Mouse (Mus musculus): ENCODE results near the gene Gm20715. TPM values are rescaled to one million over a fixed set of nuclear protein-coding genes. Genes with fewer than 3 reads are reported as not detected.
"Not testable (repeated sequence)": the region's sequence is repeated elsewhere in the genome, so short reads cannot be mapped to it uniquely, and the experiment has no call there.

Gene Gm20715
- total RNA-seq, 2 experiments from 2014 or later: 0.21 to 0.28 TPM

- DNase-seq (ENCODE audit: low spot score in 2 of 2): peak; percentile 50 to 60
Observed at GRCm38 (mm10) chr7:6419894-6420293, 9.8 kb downstream of the Gm20715 start.

GRCm38 (mm10) chr7:6429381-6429780, 19.3 kb downstream of the Gm20715 start:
- DNase-seq (ENCODE audit: low spot score in 2 of 2): no peak

DNA sequence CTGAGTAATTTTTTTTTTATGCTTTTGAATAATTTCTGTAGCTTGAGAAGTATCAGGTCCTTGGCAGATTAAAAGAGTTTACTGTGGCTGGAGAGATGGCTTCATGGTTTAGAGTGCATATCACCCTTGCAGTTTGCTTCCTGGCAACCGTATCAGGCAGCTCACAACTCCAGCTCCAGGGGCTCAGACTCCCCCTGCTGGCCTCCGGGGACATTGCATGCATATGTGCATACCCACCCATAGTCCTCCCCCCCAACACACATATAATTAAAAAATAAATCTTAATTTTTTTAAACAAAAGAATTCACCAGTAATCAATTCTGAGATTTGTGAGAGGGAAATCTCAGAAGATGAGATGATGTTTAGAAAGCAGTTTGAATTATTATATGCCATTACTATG, 20.3 kb downstream of the Gm20715 start:
- DNase-seq (ENCODE audit: low spot score in 2 of 2): peak in 1 of 2 experiments; percentile 27

- DNase-seq (ENCODE audit: low spot score in 2 of 2): no peak
Observed at GRCm38 (mm10) chr7:6438388-6438787, 28.3 kb downstream of the Gm20715 start, which contains the start of gene Olfr1344. Gene Olfr1344, plus strand, starts transcription at chr7:6438688.

- DNase-seq (ENCODE audit: low spot score in 2 of 2): no peak
Observed at GRCm38 (mm10) chr7:6441173-6441572, 31.1 kb downstream of the Gm20715 start.

- no peak for DNase-seq (ENCODE audit: low spot score in 2 of 2)
Observed at GRCm38 (mm10) chr7:6447771-6448170, 37.7 kb downstream of the Gm20715 start.

DNA sequence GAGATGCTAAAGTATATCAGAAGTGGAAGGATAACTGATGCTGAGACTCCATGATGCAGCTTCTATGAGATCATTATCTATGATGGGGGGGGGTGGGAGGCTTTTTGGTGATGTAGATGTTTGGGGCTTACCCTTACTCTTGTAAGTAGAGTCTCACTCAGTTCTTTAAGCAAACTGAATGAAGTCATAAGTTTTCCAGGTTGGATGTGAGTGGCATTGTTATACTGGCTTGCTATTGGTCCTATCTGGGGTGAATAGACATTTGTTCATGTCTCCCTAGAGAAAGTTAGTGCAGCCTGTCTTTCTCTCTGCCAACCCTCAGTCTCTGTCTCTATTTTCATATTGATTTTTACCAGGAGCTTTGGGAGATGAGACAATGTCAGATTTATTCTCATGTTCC, 45.8 kb downstream of the Gm20715 start, which contains the start of gene Olfr1336:
TSS of gene Olfr1336 (plus strand) at position 301 of the 400 bp plus-strand sequence.
- no peak for DNase-seq (ENCODE audit: low spot score in 2 of 2)

GRCm38 (mm10) chr7:6456399-6456798, 46.3 kb downstream of the Gm20715 start:
- no peak for DNase-seq (ENCODE audit: low spot score in 2 of 2)

GRCm38 (mm10) chr7:6466951-6467350, 56.9 kb downstream of the Gm20715 start, which contains the start of gene Olfr1346:
Gene Olfr1346, plus strand, starts transcription at chr7:6467101.
- no peak for DNase-seq (ENCODE audit: low spot score in 2 of 2)

DNA sequence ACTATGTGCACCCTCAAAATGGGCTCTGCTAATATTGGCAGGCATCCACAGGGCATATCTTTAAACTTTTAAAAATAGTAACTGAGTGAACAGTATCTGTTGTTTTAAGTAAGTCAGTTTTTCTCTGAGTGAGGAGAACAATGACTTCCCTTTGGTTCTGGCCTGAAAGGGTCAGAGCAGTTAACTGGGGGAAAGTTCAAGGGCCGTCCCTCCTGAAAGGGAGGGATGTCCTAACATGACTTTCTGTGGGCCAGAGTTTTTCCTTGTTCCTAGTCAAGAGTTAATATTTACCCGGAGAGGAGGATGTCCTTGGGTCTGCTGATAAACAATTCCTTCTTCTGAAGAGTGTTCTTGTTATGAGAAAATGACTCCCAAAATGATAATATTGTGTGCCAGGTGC, 67.6 kb downstream of the Gm20715 start:
- not testable (repeated sequence) for DNase-seq (ENCODE audit: low spot score in 2 of 2)

DNA sequence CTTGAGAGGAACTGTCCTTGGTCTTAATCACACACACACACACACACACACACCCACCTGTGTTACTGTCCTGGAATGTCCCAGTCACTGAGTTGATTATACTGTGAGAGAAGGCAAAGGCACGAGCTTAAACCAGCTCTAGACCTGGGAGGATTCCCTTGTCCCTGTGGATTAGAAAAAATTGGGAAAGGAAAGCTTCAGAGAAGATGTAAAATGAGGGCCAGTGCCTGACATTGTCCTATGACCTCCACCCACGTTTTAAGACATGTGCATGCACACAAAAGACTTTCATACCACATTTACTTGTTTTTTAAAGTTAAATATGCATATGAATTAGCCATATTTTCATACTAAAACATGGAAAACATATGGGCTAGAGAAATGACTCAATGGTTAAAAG, 76.8 kb downstream of the Gm20715 start, which contains the start of gene Olfr5:
TSS of gene Olfr5 (minus strand) at position 101 of the 400 bp plus-strand sequence.
- no peak for DNase-seq (ENCODE audit: low spot score in 2 of 2)

Other genes starting within 250 kb of the Gm20715 start
- gene Zfp444, start 238.1 kb upstream of the Gm20715 start, total RNA-seq (2021): 10 to 100 TPM; 52.1 to 54.8 TPM
- not detected for gene Galp, start 213.2 kb upstream of the Gm20715 start, total RNA-seq (2021)
- not detected for gene Zscan5b, start 188.0 kb upstream of the Gm20715 start, total RNA-seq (2021)
- not detected for gene Epp13, start 157.6 kb upstream of the Gm20715 start, total RNA-seq (2021)
- gene Zfp667, start 123.7 kb upstream of the Gm20715 start, total RNA-seq (2021): 10 to 100 TPM; 15.8 to 16.8 TPM
- gene Zfp583, start 79.0 kb upstream of the Gm20715 start, total RNA-seq (2021): 10 to 100 TPM; 10.2 to 13.1 TPM
- 1 to 10 TPM; 4.8 to 5.4 TPM for gene Gm3854, start 66.5 kb upstream of the Gm20715 start, total RNA-seq (2021)
- 1 to 10 TPM; 4.1 to 5.2 TPM for gene Zfp78, start 47.0 kb upstream of the Gm20715 start, total RNA-seq (2021)
- gene Zfp28, start 27.0 kb upstream of the Gm20715 start, total RNA-seq (2021): 1 to 10 TPM; 7.7 to 8.6 TPM
- gene Smim17, start 11.6 kb upstream of the Gm20715 start, total RNA-seq (2021): 10 to 100 TPM; 14.0 to 14.5 TPM
- 1 to 10 TPM in 1 of 2 experiments, under 1 TPM in 1; 0.40 to 1.0 TPM for gene Olfr1344, start 28.4 kb downstream of the Gm20715 start, total RNA-seq (2021)
- gene Olfr1336, start 45.9 kb downstream of the Gm20715 start, total RNA-seq (2021): not detected
- gene Olfr1346, start 56.8 kb downstream of the Gm20715 start, total RNA-seq (2021): not detected
- not detected for gene Olfr5, start 76.7 kb downstream of the Gm20715 start, total RNA-seq (2021)
- not detected for gene Olfr1347, start 89.5 kb downstream of the Gm20715 start, total RNA-seq (2021)
- not detected for gene Olfr1348, start 98.5 kb downstream of the Gm20715 start, total RNA-seq (2021)
- not detected for gene Olfr1349, start 112.7 kb downstream of the Gm20715 start, total RNA-seq (2021)
- not detected for gene Olfr1350, start 154.6 kb downstream of the Gm20715 start, total RNA-seq (2021)

Data from left cerebral cortex, adult 18-20 months (tissue).